Mouse (Mus musculus) MEL-GATA-1-ER (cell line): ENCODE data around the gene Camsap3.
"Not testable (repeated sequence)": the region's sequence is repeated elsewhere in the genome, so short reads cannot be mapped to it uniquely, and the experiment has no call there.

Source experiments
- DNase-seq: peaks from one replicate; pipeline ENCODE4 v3.0.0-alpha.2; 2012; ENCODE audit warnings: low read depth; ENCODE audit errors: extremely low read depth

The Camsap3 gene

GRCm38 (mm10) chr8:3586993-3587390, at the start of gene Camsap3:
Gene Camsap3, plus strand, starts transcription at chr8:3587293.
- no peak for DNase-seq

GRCm38 (mm10) chr8:3537666-3538065, 49.4 kb upstream of the Camsap3 start:
- no peak for DNase-seq

DNA sequence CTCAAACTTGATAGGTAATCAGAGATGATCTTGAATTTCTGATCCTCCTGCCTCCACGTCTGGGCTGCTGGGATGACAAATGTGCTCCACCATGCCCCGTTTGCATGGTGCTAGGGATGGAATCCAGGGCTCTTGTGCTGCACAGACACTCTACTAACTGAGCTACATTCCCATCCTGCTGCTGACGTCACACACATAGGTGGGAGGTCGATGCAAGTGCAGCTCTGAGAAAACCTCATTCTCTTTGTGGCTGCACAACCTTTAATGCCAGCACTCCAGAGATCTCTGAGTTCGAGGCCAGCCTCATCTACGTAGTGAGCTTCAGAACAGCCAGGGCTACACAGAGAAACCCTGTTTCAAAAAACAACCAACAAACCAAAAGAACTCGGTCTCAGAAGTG, 47.9 kb upstream of the Camsap3 start:
- DNase-seq = no peak

GRCm38 (mm10) chr8:3540076-3540475, 47.0 kb upstream of the Camsap3 start:
- DNase-seq = no peak

DNA sequence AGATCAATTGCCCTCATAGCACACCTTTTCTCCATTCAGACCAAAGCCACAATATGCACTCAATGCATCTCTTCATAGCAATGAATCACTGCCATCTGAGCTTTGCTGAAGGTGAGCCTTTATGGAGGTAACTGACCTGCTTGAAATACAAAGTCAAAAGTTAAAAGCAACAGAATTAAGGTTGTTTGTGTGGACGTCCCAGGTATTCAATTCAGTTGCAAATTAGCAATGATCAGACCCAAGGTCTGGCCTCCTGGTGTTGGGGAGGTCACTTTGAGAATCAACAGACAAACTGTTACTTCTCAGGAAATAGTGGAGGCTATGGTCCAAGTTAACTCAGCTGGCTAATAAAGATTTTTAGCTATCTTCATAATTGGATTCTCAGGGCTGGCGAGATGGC, 40.6 kb upstream of the Camsap3 start:
- no peak for DNase-seq

DNA sequence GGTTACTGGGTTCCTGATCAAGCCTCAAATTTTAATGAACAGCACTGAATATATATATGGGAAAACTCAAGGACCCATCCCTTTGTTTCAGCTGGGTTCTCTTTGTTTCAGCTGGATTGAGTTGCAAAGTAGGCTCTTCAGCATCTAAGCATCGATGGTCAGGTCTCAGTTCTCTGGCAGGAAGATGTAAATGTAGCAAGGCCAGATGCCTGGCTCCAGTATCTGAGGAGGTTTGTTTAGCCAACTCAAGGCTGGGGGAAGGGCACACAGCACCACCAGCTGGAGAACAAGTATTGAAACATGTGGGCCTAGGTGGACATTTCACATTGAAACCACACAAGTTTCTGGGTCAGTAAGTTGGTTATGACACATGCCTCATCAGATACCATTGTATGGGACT, 34.9 kb upstream of the Camsap3 start:
- DNase-seq = no peak

DNA sequence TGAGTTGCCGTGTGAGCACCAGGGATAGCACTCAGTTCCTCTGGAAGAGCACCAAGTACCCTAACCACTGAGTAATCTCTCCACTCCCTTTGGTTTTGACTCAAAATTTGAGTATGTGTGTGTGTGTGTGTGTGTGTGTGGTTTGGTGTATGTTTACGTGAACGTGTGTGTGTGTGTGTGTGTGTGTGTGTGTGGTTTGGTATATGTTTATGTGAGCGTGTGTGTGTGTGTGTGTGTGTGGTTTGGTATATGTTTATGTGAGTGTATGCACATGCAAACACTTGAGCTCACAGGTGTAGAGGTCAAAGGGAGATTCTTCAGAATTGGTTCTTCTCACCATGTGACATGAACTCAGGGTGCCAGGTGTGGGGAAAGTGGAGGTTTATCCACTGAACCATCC, 31.0 kb upstream of the Camsap3 start:
- no peak for DNase-seq

DNA sequence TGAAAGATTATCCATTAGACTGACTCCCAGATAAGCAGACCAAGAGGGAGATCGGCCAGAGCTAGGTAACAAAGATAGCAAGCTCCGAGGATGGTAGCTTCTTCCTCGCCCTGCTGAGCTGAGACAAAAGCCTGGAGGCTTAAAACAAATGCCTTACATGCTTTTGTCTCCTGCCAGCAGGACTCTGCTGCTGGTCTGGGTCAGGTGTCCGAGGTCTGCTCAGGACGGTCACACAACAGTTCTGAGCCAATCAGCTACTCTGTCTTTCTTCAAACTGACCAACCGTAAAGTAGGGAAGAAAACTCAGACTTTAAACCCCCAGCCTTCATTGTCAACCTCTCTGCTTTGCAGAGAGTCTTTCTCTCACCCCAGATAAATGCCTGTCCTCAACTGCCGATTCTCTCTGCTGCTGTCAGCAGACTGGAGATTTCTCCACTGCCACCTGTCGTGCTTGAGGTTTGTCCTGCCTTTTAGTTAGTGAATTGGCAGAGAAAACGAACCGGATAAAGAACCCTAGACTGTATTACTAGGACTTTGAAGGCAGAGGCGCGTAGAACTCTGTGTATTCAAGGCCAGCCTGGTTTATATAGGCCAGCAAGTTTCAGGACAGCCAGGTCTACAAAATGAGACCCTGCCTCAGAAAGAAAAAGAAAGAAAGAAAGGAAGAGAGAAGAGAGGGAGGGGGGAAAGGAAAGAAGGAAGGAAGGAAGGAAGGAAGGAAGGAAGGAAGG, 19.3 kb upstream of the Camsap3 start, which contains the start of gene C330021F23Rik:
Gene C330021F23Rik (plus strand): TSS at position 350 of the 731 bp plus-strand sequence.
- DNase-seq = no peak

DNA sequence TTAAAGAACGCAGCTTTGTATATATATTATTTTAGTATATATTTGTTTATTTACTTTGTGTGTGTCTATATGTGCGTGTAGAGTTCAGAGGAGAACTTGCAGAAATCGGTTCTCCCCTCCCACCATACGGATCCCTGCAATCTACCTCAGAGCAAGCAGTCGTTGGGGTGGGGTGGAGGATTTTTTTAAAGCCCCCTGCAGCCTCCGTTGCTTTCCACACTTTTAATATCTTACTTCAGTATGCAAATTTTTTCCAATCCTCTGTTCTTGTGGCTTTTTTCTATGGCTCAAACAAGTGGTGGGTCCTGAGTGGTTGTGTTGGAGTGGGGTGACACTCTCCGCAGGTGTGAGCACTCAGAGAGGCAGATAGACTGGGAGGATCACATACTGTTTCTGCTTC, 18.7 kb upstream of the Camsap3 start:
- no peak for DNase-seq

- DNase-seq = no peak
These were observed 17.3 kb upstream of the Camsap3 start for GRCm38 (mm10) chr8:3569784-3570183.

GRCm38 (mm10) chr8:3574546-3574945, 12.5 kb upstream of the Camsap3 start:
- no peak for DNase-seq

GRCm38 (mm10) chr8:3576211-3576960, 10.7 kb upstream of the Camsap3 start:
- no peak for DNase-seq

- no peak for DNase-seq
These were observed 7.4 kb upstream of the Camsap3 start for GRCm38 (mm10) chr8:3579390-3580364.

GRCm38 (mm10) chr8:3581961-3582360, 5.1 kb upstream of the Camsap3 start:
- not testable (repeated sequence) for DNase-seq

- no peak for DNase-seq
These were observed 641 bp upstream of the Camsap3 start for GRCm38 (mm10) chr8:3586452-3586851.

- DNase-seq = no peak
These were observed 531 bp downstream of the Camsap3 start for GRCm38 (mm10) chr8:3587391-3588257.

DNA sequence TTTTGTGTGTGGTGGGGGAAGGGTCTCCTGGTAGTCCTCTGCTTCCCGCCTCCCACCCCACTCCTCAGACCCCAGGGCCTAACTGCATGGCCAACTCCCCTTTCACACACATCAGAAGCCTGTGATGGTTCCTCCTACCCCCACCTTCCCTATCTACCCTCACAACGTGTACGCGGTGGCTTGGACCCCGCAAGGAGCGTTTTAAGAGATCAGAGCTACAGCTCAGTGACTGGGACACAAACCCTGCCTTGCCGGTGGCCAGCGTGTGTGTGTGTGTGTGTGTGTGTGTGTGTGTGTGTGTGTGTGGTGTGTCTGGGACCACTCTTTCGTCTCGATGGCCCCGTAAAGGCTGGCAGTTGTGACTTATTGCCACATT, 1.2 kb downstream of the Camsap3 start:
- no peak for DNase-seq

- DNase-seq = no peak
These were observed 6.4 kb downstream of the Camsap3 start for GRCm38 (mm10) chr8:3593470-3593869.

- DNase-seq = no peak
These were observed 7.4 kb downstream of the Camsap3 start for GRCm38 (mm10) chr8:3594466-3594865.

- DNase-seq = no peak
These were observed 11.0 kb downstream of the Camsap3 start for GRCm38 (mm10) chr8:3598054-3598453.

GRCm38 (mm10) chr8:3599219-3599618, 12.1 kb downstream of the Camsap3 start:
- no peak for DNase-seq
